Mouse (Mus musculus): ENCODE measurements around the gene Kidins220.

- no peak for TF ChIP-seq POLR2A (IDR thresholded peaks at IDR 0.05; ENCODE audit: insufficient read depth, low read length)
- no peak for TF ChIP-seq CTCF (IDR thresholded peaks at IDR 0.05; ENCODE audit: low read depth, low read length)
Observed at GRCm38 (mm10) chr12:24965406-24965805, 9.3 kb upstream of the Kidins220 start.

Measured in ES-Bruce4 (cell line).